Mouse (Mus musculus) megakaryocyte, embryonic 14.5 days (primary cell): ENCODE data around the gene Tex2. TPM values are rescaled to one million over a fixed set of nuclear protein-coding genes. Genes with fewer than 3 reads are reported as not detected.
A peak's percentile ranks its signal among the peaks of the same experiment; 100 is the strongest.

ENCODE experiments used
- H3K27me3 ChIP-seq: replicated peaks from 2 replicates; pipeline ENCODE3; 2012; ENCODE audit warnings: inconsistent platforms
- H3K36me3 ChIP-seq: replicated peaks from 2 replicates; pipeline ENCODE3; 2012; ENCODE audit warnings: low read length, inconsistent platforms, mixed read lengths
- H3K4me1 ChIP-seq: 2 replicates; pipeline ENCODE4 v1.6.1; 2012; ENCODE audit warnings: inconsistent platforms
- H3K4me3 ChIP-seq: replicated peaks from 2 replicates; pipeline ENCODE3; 2012; ENCODE audit warnings: moderate library complexity, mild to moderate bottlenecking, inconsistent platforms
- H3K9me3 ChIP-seq: 2 replicates; pipeline ENCODE4 v1.6.1; 2012; ENCODE audit warnings: inconsistent platforms
- FLI1 ChIP-seq: IDR thresholded peaks from 2 replicates; pipeline ENCODE4 v1.6.1; 2012; ENCODE audit warnings: low read length, inconsistent platforms, mixed read lengths
- GATA1 ChIP-seq: IDR thresholded peaks from 3 replicates; pipeline ENCODE4 v1.6.1; 2012; ENCODE audit warnings: mixed read lengths, low read length, inconsistent platforms, borderline replicate concordance
- polyA plus RNA-seq: library from polyadenylated mRNA; stranded (reverse); fragments of >175 nt; gene quantifications from 2 replicates; pipeline ENCODE4 v1.2.3, GENCODE M21; 2012; ENCODE audit warnings: low replicate concordance; ENCODE audit not compliant: insufficient read depth

The Tex2 gene
- polyA plus RNA-seq, 1 experiment: 7.4 TPM

- Histone ChIP-seq H3K27me3 (no peaks in the 10 kb centered on the region), H3K9me3 (no peaks in the 10 kb centered on the region), H3K4me1 (peaks cover 76% of the 10 kb centered on the region), H3K4me3 (no peak overlapping the region), H3K36me3 (peaks cover 91% of the 10 kb centered on the region)
- TF ChIP-seq GATA1: no peak
- TF ChIP-seq FLI1: no peak
These were observed 94.8 kb downstream of the Tex2 start for GRCm38 (mm10) chr11:106518391-106518790.

DNA sequence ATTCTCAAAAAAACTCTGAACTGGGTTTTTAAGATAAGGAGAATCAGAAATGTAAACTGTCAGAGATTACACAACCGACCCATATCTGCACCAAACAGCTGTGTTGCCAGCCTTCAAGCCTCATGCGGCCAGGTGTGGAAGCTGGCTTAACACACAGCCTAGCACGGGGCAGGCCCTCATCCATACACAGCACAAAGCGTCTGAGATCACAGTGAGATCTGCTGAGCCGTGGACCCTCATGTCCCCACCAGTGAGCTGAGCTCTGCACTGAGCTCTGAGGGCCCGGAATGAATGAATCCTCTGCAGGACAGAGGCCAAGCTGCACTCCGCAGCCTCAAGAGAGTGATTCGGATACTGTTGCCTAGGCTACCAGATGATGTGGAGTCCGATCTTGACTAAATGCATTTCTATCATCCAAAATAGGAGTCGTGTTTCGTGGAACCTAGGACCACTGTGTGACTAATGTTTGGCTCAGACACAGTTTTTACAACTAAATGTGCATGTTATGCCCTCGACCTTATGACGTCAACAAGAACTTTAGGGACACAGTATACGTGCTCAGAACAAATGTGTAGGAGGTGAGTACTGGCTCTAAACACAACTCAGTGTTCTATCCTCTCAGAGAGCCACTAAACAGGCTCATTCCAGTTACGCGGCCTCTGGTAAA is 98.0 kb downstream of the Tex2 start:
- peaks cover 99% of the 10 kb centered on the region for H3K36me3 ChIP-seq
- H3K9me3 ChIP-seq: no peaks in the 10 kb centered on the region
- no peaks in the 10 kb centered on the region for H3K27me3 ChIP-seq
- H3K4me1 ChIP-seq: peaks cover 61% of the 10 kb centered on the region
- no peak for TF ChIP-seq FLI1
- no peak for TF ChIP-seq GATA1
- H3K4me3 ChIP-seq: no peak overlapping the region

GRCm38 (mm10) chr11:106514446-106514845 is 98.8 kb downstream of the Tex2 start:
- Histone ChIP-seq H3K4me3 (no peak overlapping the region), H3K9me3 (no peaks in the 10 kb centered on the region), H3K36me3 (peaks cover 98% of the 10 kb centered on the region), H3K4me1 (peaks cover 55% of the 10 kb centered on the region), H3K27me3 (no peaks in the 10 kb centered on the region)
- no peak for TF ChIP-seq FLI1
- TF ChIP-seq GATA1: no peak

DNA sequence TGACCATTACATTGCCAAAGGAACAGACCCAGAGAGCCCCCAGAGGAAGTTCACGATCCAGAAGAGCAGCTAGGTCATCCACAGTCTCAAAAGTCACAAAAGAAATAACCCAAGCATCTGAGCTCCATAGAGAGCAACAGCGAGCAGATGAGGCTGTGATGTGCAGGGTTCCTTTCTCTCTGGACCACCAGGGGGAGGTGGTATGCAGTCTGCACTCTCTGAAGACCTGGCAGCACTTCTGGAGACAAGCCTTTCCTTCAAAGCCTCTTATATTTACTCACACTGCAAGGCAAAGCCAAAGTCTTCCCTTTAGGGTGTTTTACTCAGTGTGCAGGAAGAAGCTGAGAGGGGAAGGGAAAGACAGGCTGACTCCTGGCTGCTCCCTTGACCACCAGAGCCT is 100.1 kb downstream of the Tex2 start:
- no peak overlapping the region for H3K4me3 ChIP-seq
- H3K4me1 ChIP-seq: peaks cover 45% of the 10 kb centered on the region
- no peak for TF ChIP-seq FLI1
- no peak for TF ChIP-seq GATA1
- no peaks in the 10 kb centered on the region for H3K9me3 ChIP-seq
- H3K36me3 ChIP-seq: peaks cover 96% of the 10 kb centered on the region
- H3K27me3 ChIP-seq: no peaks in the 10 kb centered on the region

DNA sequence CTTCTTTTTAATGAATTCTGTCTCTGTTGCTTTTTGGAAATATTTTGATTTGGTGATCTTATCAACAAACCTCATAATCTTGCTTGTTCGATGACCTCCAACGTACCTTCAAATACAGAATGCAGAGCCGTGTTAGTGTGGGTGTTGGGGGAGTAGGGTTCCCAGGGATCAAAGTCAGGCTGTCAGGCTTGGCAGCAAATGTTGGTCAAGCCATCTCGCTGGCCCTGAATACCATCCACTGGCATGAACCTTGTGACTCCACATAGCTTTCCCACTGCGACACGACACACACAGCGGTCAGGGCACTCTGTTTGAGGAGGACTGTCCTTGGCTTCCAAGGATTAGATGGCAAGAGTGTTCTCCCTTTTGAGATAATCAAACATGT is 101.2 kb downstream of the Tex2 start:
- Histone ChIP-seq H3K4me1 (peaks cover 45% of the 10 kb centered on the region), H3K9me3 (no peaks in the 10 kb centered on the region), H3K27me3 (no peaks in the 10 kb centered on the region), H3K4me3 (no peak overlapping the region), H3K36me3 (peaks cover 96% of the 10 kb centered on the region)
- TF ChIP-seq GATA1 (no peak), FLI1 (no peak)

GRCm38 (mm10) chr11:106511236-106512005 is 101.8 kb downstream of the Tex2 start:
- Histone ChIP-seq H3K36me3 (peaks cover 96% of the 10 kb centered on the region), H3K27me3 (no peaks in the 10 kb centered on the region), H3K4me1 (peaks cover 45% of the 10 kb centered on the region), H3K4me3 (no peak overlapping the region), H3K9me3 (no peaks in the 10 kb centered on the region)
- TF ChIP-seq FLI1: no peak
- no peak for TF ChIP-seq GATA1

DNA sequence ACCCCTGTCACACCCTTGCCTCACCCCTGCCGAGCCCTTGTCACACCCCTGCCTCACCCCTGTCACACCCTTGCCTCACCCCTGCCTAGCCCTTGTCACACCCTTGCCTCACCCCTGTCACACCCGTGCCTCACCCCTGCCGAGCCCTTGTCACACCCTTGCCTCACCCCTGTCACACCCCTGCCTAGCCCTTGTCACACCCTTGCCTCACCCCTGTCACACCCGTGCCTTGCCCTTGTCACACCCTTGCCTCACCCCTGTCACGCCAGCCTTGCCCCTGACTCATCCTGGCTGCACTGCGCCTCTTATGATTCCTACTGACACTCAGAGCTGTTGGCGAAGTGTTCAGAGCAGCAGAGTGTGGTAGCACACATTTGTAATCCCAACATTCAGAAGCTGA is 105.6 kb downstream of the Tex2 start:
- H3K36me3 ChIP-seq: peaks cover 90% of the 10 kb centered on the region
- TF ChIP-seq GATA1: no peak
- TF ChIP-seq FLI1: no peak
- H3K9me3 ChIP-seq: no peaks in the 10 kb centered on the region
- peaks cover 37% of the 10 kb centered on the region for H3K4me1 ChIP-seq
- peak overlapping the region; percentile 23 for H3K4me3 ChIP-seq
- no peaks in the 10 kb centered on the region for H3K27me3 ChIP-seq

- TF ChIP-seq FLI1 (no peak), GATA1 (no peak)
- H3K4me3 ChIP-seq: no peak overlapping the region
- no peaks in the 10 kb centered on the region for H3K9me3 ChIP-seq
- H3K36me3 ChIP-seq: peaks cover 82% of the 10 kb centered on the region
- peaks cover 45% of the 10 kb centered on the region for H3K4me1 ChIP-seq
- H3K27me3 ChIP-seq: no peaks in the 10 kb centered on the region
These were observed 107.0 kb downstream of the Tex2 start for GRCm38 (mm10) chr11:106506211-106506610.

- H3K27me3 ChIP-seq: no peaks in the 10 kb centered on the region
- H3K9me3 ChIP-seq: no peaks in the 10 kb centered on the region
- peaks cover 52% of the 10 kb centered on the region for H3K4me1 ChIP-seq
- TF ChIP-seq FLI1: no peak
- no peak for TF ChIP-seq GATA1
- H3K4me3 ChIP-seq: no peak overlapping the region
- H3K36me3 ChIP-seq: peaks cover 63% of the 10 kb centered on the region
These were observed 109.1 kb downstream of the Tex2 start for GRCm38 (mm10) chr11:106504129-106504528.

GRCm38 (mm10) chr11:106503425-106503717 is 109.9 kb downstream of the Tex2 start:
- H3K27me3 ChIP-seq: no peaks in the 10 kb centered on the region
- H3K9me3 ChIP-seq: no peaks in the 10 kb centered on the region
- peaks cover 57% of the 10 kb centered on the region for H3K36me3 ChIP-seq
- peaks cover 60% of the 10 kb centered on the region for H3K4me1 ChIP-seq
- H3K4me3 ChIP-seq: no peak overlapping the region
- TF ChIP-seq FLI1 (no peak), GATA1 (no peak)
